Mouse (Mus musculus) urinary bladder, postnatal 14 days (tissue): ENCODE results near the gene Nipsnap1.

Experiments used
- DNase-seq: peaks from one replicate; pipeline ENCODE4 v3.0.0; 2021; ENCODE audit warnings: low spot score

The Nipsnap1 gene

DNA sequence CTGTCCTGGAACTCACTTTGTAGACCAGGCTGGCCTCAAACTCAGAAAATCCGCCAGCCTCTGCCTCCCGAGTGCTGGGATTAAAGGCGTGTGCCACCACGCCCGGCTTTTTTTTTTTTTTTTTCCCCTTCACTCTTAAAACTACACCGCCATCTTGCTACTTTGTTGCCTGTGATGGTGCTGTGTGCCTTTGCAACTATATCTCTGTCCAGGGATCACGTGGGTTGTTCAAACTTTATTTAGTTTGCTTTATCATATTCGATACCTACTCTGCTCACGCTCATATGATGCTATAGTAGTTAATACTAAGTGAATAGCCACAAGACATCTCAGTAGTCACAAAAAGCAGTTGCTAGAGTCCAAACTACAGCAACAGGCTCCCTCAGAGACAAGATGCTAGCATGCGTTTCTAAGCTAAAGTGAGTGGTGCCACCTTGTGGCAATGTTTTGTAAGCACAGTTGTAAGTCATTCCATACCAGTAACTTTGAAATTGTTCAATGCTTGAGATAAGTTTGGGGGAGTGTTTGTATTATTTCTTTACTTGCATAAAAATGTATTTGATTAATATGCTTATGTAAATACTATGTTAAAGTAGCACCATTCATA, 8.0 kb upstream of the Nipsnap1 start:
- DNase-seq = peak; percentile 73

DNA sequence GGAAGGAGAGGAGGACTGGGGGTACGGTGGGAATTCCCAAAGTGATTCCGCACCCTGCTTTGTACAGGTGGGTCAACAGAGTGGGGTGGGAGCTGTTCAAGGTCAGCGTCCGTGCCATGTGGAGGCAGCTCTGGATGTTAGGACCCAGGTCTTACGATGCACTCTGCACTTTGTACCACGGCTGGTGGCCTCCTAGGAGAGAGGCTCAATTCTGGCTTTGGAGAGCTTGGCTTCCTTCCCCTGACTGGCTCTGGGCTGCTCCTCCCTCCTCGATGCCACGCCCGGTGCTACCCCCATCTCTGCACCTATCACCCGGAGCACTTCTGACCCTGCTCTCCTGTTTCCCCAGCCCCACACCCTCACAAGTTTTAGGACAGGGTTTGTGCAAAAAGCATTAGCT, 800 bp downstream of the Nipsnap1 start:
- DNase-seq = no peak

DNA sequence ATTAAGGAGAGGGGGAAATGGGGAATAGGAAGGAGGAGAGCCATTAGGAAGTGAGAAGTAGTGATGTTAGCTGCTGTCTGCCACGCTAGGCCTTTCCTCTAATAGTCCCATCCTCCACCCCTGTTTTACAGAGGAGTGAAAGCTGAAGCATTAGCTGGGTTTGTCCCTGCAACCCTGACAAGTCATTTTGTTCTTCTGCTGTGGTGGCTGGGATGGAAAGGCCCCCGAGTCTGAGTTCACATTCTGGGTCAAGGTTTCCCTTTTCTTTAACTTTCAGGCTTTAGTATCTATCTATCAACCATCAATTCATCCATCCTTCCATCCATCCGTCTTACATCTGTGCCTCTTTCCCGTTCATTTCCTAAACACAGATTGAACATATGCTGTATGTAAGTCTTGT, 7.3 kb downstream of the Nipsnap1 start:
- no peak for DNase-seq

DNA sequence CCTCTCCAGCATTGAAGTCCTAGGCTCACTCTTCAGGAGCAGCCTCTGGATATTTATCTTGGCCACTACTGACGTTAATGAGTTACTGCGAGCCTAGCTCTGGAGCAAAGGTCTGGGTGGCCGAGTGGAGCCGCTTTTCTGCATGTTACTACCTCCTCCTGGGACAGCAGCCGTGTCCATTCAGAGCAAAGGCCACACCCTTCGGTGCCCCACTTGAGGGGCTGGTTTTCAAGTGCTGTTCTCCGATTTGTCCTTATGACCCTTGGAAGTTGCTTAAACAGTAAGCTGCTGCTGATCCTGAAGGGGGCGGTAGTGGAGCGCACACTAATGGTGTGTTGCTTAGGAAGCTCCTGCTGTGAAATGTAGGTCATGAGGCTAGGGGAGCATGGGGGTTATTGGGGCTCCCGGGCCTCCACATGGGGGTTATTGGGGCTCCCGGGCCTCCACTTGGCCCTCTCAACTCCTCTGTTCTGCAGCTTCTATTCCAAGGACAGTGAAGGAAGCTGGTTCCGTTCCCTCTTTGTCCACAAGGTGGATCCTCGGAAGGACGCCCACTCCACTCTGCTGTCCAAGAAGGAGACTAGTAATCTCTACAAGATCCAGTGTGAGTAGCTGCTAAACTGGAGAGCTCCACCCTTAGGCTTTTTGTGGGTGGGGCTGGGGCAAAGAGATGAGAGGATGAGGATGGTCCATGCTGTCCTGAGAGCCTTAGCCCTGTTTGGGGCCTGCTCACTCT, 9.3 kb downstream of the Nipsnap1 start:
- peak; percentile 40 for DNase-seq

DNA sequence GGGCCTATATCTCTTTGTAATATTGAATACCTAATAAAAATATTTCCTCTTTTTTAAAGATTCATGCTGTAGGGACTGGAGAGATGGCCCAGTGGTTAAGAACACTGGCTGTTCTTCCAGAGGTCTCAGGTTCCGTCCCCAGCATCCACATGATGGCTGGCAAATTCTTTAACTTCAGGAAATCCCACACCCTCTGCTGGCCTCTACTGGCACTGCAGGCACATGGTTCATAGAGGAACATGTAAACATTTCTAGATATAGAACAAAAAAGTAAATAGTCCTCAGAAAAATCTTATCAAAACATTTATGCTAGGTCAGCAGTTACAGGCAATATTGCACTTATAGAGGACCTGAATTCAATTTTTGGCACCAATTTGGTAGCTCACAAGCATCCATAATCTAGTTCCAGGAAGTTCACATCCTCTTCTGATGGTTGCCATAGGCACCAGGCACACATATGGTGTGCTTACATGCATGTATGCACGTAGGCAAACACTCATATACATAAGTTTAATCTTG, 11.7 kb downstream of the Nipsnap1 start:
- DNase-seq = peak; percentile 54

DNA sequence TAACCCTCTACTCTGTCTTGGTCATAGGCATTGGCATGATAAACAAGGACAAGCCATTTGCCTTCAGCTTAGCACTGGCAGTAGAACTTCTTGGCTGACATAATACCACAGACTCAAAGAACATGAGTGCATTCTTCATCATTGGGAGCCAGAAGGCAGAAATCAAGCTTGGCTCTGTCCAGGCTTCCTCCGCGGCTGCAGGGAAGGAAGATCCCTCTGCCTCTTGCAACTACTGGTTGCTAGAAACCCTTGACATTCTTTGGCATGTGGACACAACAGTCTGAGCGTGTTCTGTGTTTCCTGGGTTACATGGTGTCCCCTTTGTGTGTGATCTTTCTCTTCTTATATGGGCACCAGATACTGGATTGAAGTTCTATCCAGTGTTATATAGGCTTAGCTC, 13.2 kb downstream of the Nipsnap1 start:
- no peak for DNase-seq

DNA sequence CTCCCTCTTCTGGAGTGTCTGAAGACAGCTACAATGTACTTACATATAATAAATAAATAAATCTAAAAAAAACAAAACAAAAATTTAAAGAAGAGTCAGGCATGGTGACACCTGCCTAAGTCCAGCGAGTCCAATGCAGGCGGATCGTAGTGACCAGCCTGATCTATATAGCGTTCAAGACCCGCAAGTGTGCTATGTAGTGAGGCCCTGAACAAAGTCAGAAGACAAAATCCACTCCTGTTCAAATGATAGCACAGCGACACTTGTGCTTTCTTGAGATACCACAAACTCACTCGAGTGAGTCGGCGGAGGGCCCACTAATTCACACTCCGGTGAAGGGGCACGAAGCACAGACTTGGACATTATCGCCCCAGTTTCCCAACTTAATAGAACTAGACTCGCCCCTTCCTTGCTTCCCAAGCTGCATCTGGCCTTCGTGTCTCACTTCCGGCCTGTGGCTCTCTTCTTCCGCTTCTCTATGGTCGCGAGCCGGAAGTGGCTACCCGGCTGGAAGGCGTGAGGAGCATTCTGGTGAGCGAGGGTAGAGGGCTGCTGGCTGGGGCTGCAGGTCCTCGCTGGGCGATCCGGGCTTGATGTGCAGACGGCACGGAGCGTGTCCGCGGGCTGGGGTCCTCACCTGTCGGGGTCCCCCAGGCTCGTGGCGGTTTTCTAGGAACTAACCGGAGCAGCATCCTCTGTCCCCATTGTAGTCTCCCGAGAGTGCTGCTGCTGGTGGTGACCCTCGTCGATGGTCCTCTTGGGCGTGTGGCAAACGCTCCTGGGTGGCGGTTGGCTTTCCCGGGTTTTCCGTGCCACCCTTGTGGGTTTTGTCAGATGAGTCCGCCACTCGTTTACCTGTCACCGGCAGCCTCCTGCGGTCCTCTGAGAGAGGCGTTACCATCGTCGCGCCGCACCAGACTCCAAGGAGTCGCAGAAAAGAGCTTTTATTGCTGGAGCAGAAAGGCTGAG, 21.4 kb downstream of the Nipsnap1 start, which contains the start of gene Thoc5:
Thoc5 (plus strand) TSS at position 473 of the 969 bp plus-strand sequence.
- peak; percentile 80 for DNase-seq

DNA sequence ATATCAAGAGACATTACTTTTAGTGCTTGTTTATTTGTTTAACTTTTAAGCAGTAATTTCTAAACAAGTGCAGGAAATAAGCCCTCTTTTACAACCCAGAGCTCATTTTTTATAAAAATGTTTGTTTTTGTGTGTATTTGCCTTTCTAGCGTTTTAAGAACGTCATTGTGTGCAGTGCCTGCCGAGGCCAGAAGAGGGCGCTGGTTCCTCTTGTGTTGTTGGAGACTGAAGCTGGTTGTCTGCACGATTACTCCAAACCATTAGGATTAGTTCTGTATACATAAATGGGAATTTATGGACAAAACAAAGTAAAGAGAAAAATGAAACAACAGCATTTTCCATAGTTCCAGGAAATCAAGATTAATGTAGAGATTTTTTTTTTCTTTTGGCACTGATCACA, 26.7 kb downstream of the Nipsnap1 start:
- DNase-seq = no peak

DNA sequence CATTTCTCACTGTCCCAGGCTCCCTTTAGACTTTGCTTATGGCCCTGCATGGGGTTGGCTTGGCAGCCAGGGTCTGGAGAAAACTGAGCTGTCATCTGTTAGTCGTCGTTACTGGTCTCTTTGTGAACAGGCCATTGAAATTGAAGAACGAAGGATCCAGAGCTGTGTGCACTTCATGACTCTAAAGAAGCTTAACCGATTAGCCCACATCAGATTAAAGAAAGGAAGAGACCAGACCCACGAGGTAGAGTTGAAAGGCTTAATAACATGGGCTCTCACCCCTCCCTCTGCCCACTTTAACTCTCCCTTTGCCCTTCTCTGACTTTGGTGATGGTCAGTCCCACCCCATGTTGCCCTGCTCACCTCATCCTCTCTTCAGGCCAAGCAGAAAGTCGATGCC, 28.2 kb downstream of the Nipsnap1 start:
- DNase-seq = no peak

DNA sequence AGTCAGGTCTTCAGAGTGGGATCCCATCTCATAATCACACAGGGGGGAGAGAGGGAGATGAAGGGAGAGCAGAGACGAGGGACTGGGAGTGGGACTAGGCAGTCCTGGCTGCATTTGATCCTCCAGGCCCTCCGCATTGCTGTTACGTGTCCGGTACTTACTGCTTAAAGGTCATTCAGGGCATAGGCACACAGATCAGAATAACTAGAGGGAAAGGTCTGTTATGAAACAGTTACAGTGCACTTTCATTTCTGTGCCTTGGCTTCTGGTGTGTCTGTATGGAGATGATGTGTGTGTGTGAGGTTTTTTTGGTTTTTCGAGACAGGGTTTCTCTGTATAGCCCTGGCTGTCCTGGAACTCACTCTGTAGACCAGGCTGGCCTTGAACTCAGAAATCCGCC, 32.5 kb downstream of the Nipsnap1 start:
- no peak for DNase-seq

DNA sequence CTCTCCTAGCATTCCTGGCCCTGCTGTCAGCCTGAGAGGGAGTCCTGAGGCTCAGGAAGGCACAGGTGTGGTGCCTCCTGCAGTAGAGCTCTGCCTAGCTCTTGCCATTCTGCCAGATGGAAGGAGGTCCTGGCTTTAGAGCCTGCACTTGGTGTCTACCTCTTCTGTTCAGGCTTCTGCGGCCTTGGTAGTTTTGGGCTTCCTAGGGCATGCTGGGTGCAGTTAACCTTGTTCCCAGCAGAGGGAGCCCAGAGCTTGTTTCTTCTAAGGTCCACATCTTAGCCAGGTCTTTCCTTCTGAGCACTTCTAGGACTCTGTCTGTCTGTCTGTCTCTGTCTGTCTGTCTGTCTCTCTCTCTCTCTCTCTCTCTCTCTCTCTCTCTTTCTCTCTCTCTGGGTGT, 42.3 kb downstream of the Nipsnap1 start:
- peak; percentile 57 for DNase-seq

DNA sequence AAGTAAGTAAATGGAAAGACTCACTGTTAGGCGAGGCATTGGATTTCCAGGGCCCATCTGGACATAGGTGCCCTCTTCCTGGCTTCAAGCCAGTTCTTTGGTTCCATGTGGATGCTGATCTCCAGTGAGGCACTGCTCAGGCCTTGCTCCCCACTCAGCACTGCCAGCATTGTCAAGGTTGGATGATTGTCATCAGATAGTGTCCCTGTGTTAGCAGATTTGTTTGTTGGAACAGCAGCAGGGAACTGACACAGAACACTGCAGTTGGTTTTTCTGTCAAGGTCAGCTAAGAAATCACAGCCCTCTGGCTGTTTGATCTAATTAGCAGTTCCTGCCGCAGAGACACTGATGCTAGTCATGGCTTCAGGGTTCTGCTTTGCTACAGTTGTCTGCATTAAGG, 47.5 kb downstream of the Nipsnap1 start:
- no peak for DNase-seq

DNA sequence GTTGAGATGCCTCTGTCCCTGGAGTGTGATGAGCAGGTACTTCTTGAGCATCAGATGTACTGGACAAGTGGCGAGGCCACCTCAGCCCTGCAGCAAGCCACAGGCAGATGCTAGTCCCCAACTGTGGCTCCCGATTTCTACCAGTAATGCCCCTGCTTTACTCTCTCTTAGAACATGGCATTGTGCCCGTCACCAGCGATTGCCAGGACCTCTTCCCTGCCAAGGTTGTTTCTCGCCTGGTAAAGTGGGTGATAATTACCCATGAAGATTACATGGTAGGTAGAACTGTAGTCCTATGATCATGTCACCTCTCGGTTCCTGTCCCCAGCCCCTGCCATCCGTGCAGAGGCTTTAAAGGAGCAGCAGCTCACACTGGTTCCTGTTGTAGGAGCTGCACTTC, 48.0 kb downstream of the Nipsnap1 start:
- DNase-seq = no peak

DNA sequence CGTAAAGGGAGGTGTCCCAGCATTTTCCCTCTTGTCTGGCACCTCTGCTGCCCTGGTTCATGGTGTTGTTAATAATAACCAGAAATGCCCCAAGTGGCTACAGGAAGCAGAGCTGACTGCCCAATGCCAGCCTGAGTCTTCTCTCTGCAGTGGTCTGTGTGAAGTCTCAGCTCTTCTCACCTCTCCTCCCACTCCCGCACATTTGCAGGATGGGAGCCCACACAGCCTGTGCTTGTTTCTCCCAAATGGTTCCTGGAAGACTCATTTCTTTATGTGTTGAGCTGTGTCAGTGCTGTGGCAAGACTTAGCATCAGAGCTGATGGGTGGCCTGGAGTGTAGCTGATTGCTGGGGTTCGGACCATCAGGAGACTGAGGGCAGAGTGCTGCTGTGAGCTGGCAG, 53.5 kb downstream of the Nipsnap1 start:
- no peak for DNase-seq

DNA sequence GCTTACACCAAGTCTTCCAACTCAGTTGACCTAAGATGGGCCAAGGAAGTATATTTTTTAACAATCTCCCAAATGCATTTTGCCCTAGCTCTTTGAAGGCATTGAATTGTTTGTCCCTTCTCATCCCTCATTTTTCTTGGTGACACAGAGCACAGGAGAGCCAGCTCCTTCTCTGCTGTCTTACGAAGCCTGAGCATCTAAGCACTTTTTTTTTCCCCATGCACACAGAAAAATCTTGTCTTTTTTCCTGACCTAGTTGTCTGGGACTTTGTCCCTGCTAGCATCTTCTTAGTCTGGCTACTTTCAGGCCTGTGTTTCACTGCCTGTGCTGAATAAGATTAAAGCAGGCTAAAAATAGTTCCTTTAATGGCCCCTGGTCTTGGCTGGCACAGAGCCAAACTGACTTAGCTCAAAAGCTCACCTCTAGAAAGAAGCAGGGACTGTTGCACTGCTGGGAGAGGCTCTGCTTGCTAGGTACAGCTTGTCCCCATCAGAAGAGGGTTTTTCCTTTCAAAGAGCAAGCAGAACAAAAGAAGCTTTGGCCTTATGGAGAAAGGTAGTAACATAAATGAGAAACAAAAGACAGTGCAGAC, 57.4 kb downstream of the Nipsnap1 start:
- DNase-seq = peak; percentile 67

DNA sequence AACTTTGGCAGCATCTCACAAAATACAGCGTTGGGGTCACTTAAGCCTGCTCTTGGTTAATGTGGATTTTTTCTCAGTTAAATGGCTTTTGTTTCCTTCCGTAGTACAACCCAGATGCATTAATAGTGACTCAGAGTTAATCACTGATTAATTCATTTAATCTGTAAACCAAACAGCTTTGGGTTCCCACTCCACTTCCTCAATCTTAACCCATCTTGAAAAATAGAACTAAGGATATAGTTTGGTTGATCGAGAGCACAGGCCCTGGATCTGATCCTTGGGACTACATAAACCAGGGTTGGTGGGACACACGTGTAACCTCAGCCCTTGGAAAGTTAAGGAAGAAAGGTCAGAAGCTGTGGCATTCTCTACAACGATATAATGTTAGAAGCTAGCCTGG, 62.5 kb downstream of the Nipsnap1 start:
- no peak for DNase-seq
